Mouse (Mus musculus): ENCODE results near the gene Tekt2.

GRCm38 (mm10) chr4:126281706-126282105, 43.8 kb downstream of the Tekt2 start:
- TF ChIP-seq POLR2A (IDR thresholded peaks at IDR 0.05; ENCODE audit: borderline replicate concordance, control insufficient read depth, low read depth, low read length) (no peak), CTCF (IDR thresholded peaks at IDR 0.05; ENCODE audit: control insufficient read depth, insufficient read depth, low read length) (no peak)

Data from bone marrow, adult 2 months (tissue).